Mouse (Mus musculus): ENCODE results near the gene Klhdc7b. TPM values are rescaled to one million over a fixed set of nuclear protein-coding genes. Genes with fewer than 3 reads are reported as not detected.

The Klhdc7b gene
- polyA plus RNA-seq (2017; shearing (Covaris generic)): under 1 TPM in 1 of 2 experiments, not detected in 1; 0.18 TPM

GRCm38 (mm10) chr15:89384617-89385016, at the start of gene Klhdc7b:
Gene Klhdc7b (plus strand): TSS chr15:89384917.

GRCm38 (mm10) chr15:89355241-89356187, 29.2 kb upstream of the Klhdc7b start, which contains the start of the genes Lmf2 and Ncaph2:
Gene Lmf2 (minus strand): TSS chr15:89355659.
Gene Ncaph2 (plus strand): TSS chr15:89355719.

GRCm38 (mm10) chr15:89373762-89374248, 10.9 kb upstream of the Klhdc7b start, which contains the start of gene Sco2:
Gene Sco2 (minus strand): TSS chr15:89373846.

DNA sequence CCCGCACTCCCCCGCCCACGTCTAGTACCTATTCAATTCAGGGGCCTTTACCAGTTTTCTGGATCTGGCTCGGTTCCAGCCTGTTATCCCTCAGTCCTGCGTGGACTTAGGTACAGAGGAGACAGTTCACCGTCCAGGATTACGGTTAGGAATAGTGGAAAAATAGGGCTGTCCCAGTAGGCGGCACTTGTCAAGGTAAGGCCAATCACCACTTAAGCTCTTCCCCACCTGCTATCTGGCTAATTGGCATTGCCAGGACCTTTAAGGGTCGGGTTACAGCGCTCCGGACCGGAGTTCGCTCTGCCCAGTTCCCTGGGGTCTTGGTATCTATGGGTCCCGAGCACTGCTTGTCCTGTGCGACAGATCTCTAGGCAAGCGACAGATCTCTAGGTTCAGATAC, 7.8 kb upstream of the Klhdc7b start, which contains the start of gene Tymp:
TSS of gene Tymp (minus strand) at position 83 of the 400 bp plus-strand sequence.

GRCm38 (mm10) chr15:89378831-89379401, 5.8 kb upstream of the Klhdc7b start, which contains the start of gene Odf3b:
Gene Odf3b (minus strand): TSS chr15:89379282.

GRCm38 (mm10) chr15:89410118-89410517, 25.4 kb downstream of the Klhdc7b start, which contains the start of gene Syce3:
Gene Syce3 (minus strand): TSS chr15:89410503.

GRCm38 (mm10) chr15:89425711-89426121, 41.0 kb downstream of the Klhdc7b start, which contains the start of gene Cpt1b:
Gene Cpt1b (minus strand): TSS chr15:89425863.

DNA sequence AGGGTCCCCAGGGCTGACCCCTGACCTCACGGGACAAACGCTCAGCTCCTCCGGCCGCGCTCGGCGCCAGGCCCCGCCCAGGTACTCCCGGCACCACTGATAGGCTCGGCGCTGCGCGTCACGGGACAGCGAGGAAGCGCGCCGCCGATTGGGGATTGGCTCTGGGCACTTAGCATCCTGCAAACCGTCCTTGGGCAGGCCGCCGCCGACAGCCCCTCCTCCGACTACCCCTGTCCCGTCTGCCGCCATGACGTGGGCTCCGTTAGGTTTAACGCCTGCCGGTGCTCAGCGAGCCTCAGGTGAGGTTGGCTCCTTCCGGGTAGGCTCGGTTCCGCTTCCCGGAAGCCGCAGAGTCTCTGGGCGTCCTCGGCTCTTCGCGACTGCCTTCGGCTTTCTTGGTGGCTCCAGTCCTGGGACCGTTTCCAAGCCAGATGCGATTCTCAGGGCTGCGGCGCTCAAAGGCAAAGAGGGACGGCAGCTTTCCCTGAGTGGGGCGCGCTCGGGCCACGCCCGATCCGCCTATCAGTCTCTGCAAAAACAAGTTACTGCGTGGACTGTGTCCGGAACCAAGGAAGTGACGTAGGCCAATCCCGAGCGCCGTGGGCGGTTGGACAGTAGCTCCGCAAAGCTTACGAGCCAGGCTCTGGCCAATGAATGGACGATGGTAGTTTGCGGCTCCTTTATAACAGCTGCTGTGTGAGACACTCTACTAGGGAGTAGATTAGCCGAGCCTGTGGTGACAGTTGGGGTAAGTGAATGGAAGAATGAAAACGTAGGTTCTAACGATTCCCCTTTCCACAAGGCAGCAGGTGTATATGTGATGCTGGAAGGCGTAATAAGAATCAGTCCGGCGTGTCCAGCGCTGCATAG, 44.9 kb downstream of the Klhdc7b start, which contains the start of the genes C730034F03Rik, Gm44502 and Chkb:
TSS of gene C730034F03Rik (plus strand) at position 238 of the 870 bp plus-strand sequence.
TSS of gene Gm44502 (minus strand) at position 345 of the 870 bp plus-strand sequence.
TSS of gene Chkb (minus strand) at position 557 of the 870 bp plus-strand sequence.

Other genes with a start within 250 kb of the Klhdc7b start
- gene Mapk12, start 244.2 kb upstream of the Klhdc7b start, polyA plus RNA-seq (2017; shearing (Covaris generic)): 1 to 10 TPM in 1 of 2 experiments, under 1 TPM in 1; 0.79 to 1.2 TPM
- 10 to 100 TPM; 37.3 to 55.9 TPM for gene Mapk11, start 235.3 kb upstream of the Klhdc7b start, polyA plus RNA-seq (2017; shearing (Covaris generic))
- 1 to 10 TPM; 2.0 to 2.7 TPM for gene Plxnb2, start 204.1 kb upstream of the Klhdc7b start, polyA plus RNA-seq (2017; shearing (Covaris generic))
- gene Dennd6b, start 188.4 kb upstream of the Klhdc7b start, polyA plus RNA-seq (2017; shearing (Covaris generic)): 10 to 100 TPM; 19.1 TPM
- 10 to 100 TPM; 22.0 to 22.6 TPM for gene Ppp6r2, start 173.4 kb upstream of the Klhdc7b start, polyA plus RNA-seq (2017; shearing (Covaris generic))
- 100 to 1,000 TPM; 129 to 163 TPM for gene Sbf1, start 69.6 kb upstream of the Klhdc7b start, polyA plus RNA-seq (2017; shearing (Covaris generic))
- not detected for gene Adm2, start 62.2 kb upstream of the Klhdc7b start, polyA plus RNA-seq (2017; shearing (Covaris generic))
- gene Miox, start 50.5 kb upstream of the Klhdc7b start, polyA plus RNA-seq (2017; shearing (Covaris generic)): 1 to 10 TPM in 1 of 2 experiments, not detected in 1; 1.0 TPM
- gene Lmf2, start 29.3 kb upstream of the Klhdc7b start, polyA plus RNA-seq (2017; shearing (Covaris generic)): 10 to 100 TPM; 42.1 to 65.9 TPM
- gene Ncaph2, start 29.2 kb upstream of the Klhdc7b start, polyA plus RNA-seq (2017; shearing (Covaris generic)): 100 to 1,000 TPM; 146 to 155 TPM
- gene Sco2, start 11.1 kb upstream of the Klhdc7b start, polyA plus RNA-seq (2017; shearing (Covaris generic)): 1 to 10 TPM; 8.1 to 8.4 TPM
- gene Tymp, start 7.9 kb upstream of the Klhdc7b start, polyA plus RNA-seq (2017; shearing (Covaris generic)): 1 to 10 TPM in 1 of 2 experiments, under 1 TPM in 1; 0.50 to 1.5 TPM
- 1 to 10 TPM in 1 of 2 experiments, under 1 TPM in 1; 0.93 to 1.6 TPM for gene Odf3b, start 5.6 kb upstream of the Klhdc7b start, polyA plus RNA-seq (2017; shearing (Covaris generic))
- gene Syce3, start 25.6 kb downstream of the Klhdc7b start, polyA plus RNA-seq (2017; shearing (Covaris generic)): under 1 TPM in 1 of 2 experiments, not detected in 1; 0.64 TPM
- under 1 TPM; 0.16 to 0.29 TPM for gene Cpt1b, start 40.9 kb downstream of the Klhdc7b start, polyA plus RNA-seq (2017; shearing (Covaris generic))
- 1 to 10 TPM; 5.8 to 7.9 TPM for gene C730034F03Rik, start 44.7 kb downstream of the Klhdc7b start, polyA plus RNA-seq (2017; shearing (Covaris generic))
- under 1 TPM in 1 of 2 experiments, not detected in 1; 0.20 TPM for gene Gm44502, start 44.8 kb downstream of the Klhdc7b start, polyA plus RNA-seq (2017; shearing (Covaris generic))
- gene Chkb, start 45.0 kb downstream of the Klhdc7b start, polyA plus RNA-seq (2017; shearing (Covaris generic)): 10 to 100 TPM; 93.2 to 94.4 TPM
- under 1 TPM; 0.11 to 0.21 TPM for gene Mapk8ip2, start 69.0 kb downstream of the Klhdc7b start, polyA plus RNA-seq (2017; shearing (Covaris generic))
- gene Arsa, start 92.5 kb downstream of the Klhdc7b start, polyA plus RNA-seq (2017; shearing (Covaris generic)): 10 to 100 TPM in 1 of 2 experiments, 1 to 10 TPM in 1; 9.6 to 18.0 TPM
- under 1 TPM in 1 of 2 experiments, not detected in 1; 0.49 TPM for gene Shank3, start 114.7 kb downstream of the Klhdc7b start, polyA plus RNA-seq (2017; shearing (Covaris generic))
- not detected for gene Acr, start 183.4 kb downstream of the Klhdc7b start, polyA plus RNA-seq (2017; shearing (Covaris generic))
- under 1 TPM; 0.74 to 0.81 TPM for gene Rabl2, start 207.0 kb downstream of the Klhdc7b start, polyA plus RNA-seq (2017; shearing (Covaris generic))

Measured in activated CD4-positive, CD25-positive, alpha-beta regulatory T cell (primary cell).